Mouse (Mus musculus): ENCODE data around the gene Lrrc4c. TPM values are rescaled to one million over a fixed set of nuclear protein-coding genes. Genes with fewer than 3 reads are reported as not detected.
A peak's percentile ranks its signal among the peaks of the same experiment; 100 is the strongest.

Gene Lrrc4c
- total and polyA plus RNA-seq, 2 experiments from 2014 or later = 0.08 to 0.66 TPM

- no peaks in the 10 kb centered on the region for H3K27me3 ChIP-seq (ENCODE audit: control insufficient read depth, insufficient read depth, low read length)
- no peaks in the 10 kb centered on the region for H3K4me1 ChIP-seq (ENCODE audit: control insufficient read depth, insufficient read depth)
- no peak for DNase-seq (ENCODE audit: low spot score)
- no peak overlapping the region for H3K27ac ChIP-seq (ENCODE audit: low read depth)
- ATAC-seq (ENCODE audit: insufficient read depth, low read depth) = no peak
- no peak for TF ChIP-seq EP300 (IDR thresholded peaks at IDR 0.05; ENCODE audit: low read depth)
- TF ChIP-seq CTCF (IDR thresholded peaks at IDR 0.05; ENCODE audit: low read depth) = no peak
- no peaks in the 10 kb centered on the region for H3K36me3 ChIP-seq (replicated peaks; ENCODE audit: control insufficient read depth, insufficient read depth, low read length)
- H3K9ac ChIP-seq (replicated peaks; ENCODE audit: low read depth, low read length) = no peak overlapping the region
- no peak overlapping the region for H3K4me2 ChIP-seq (ENCODE audit: low read depth, low read length)
- H3K4me3 ChIP-seq (ENCODE audit: low read depth, low read length) = no peak overlapping the region
- 75% methylated on average over 4 of the region's 4 CpGs for WGBS
- H3K9me3 ChIP-seq (replicated peaks; ENCODE audit: control insufficient read depth, low read length) = no peaks in the 10 kb centered on the region
Observed at GRCm38 (mm10) chr2:97178399-97178798, 860.4 kb downstream of the Lrrc4c start.

GRCm38 (mm10) chr2:97196968-97197606 lies 879.1 kb downstream of the Lrrc4c start:
- 76% methylated on average over 4 of the region's 4 CpGs for WGBS
- Histone ChIP-seq H3K4me2 (ENCODE audit: low read depth, low read length) (no peak overlapping the region), H3K4me1 (ENCODE audit: control insufficient read depth, insufficient read depth) (no peaks in the 10 kb centered on the region), H3K4me3 (ENCODE audit: low read depth, low read length) (no peak overlapping the region), H3K27me3 (ENCODE audit: control insufficient read depth, insufficient read depth, low read length) (no peaks in the 10 kb centered on the region), H3K9ac (replicated peaks; ENCODE audit: low read depth, low read length) (no peak overlapping the region), H3K27ac (ENCODE audit: low read depth) (no peak overlapping the region), H3K9me3 (replicated peaks; ENCODE audit: control insufficient read depth, low read length) (no peaks in the 10 kb centered on the region), H3K36me3 (replicated peaks; ENCODE audit: control insufficient read depth, insufficient read depth, low read length) (no peaks in the 10 kb centered on the region)
- DNase-seq (ENCODE audit: low spot score) (no peak), ATAC-seq (ENCODE audit: insufficient read depth, low read depth) (no peak)
- TF ChIP-seq EP300 (IDR thresholded peaks at IDR 0.05; ENCODE audit: low read depth) (no peak), CTCF (IDR thresholded peaks at IDR 0.05; ENCODE audit: low read depth) (no peak)

GRCm38 (mm10) chr2:97232966-97233365 lies 915.0 kb downstream of the Lrrc4c start:
- WGBS = 29% methylated on average over 3 of the region's 3 CpGs
- H3K4me2 ChIP-seq (ENCODE audit: low read depth, low read length) = no peak overlapping the region
- H3K4me3 ChIP-seq (ENCODE audit: low read depth, low read length) = no peak overlapping the region
- 0 out of 2 replicates have a peak, but pooled peaks cover 3% of the 10 kb centered on the region for H3K36me3 ChIP-seq (replicated peaks; ENCODE audit: control insufficient read depth, insufficient read depth, low read length)
- no peaks in the 10 kb centered on the region for H3K27me3 ChIP-seq (ENCODE audit: control insufficient read depth, insufficient read depth, low read length)
- DNase-seq (ENCODE audit: low spot score) (peak; percentile 86), ATAC-seq (ENCODE audit: insufficient read depth, low read depth) (peak; percentile 91)
- TF ChIP-seq CTCF (IDR thresholded peaks at IDR 0.05; ENCODE audit: low read depth) (no peak), EP300 (IDR thresholded peaks at IDR 0.05; ENCODE audit: low read depth) (no peak)
- peaks cover 9% of the 10 kb centered on the region; the same call in 1 of the 2 replicates for H3K9me3 ChIP-seq (replicated peaks; ENCODE audit: control insufficient read depth, low read length)
- peak overlapping the region; percentile 68 for H3K27ac ChIP-seq (ENCODE audit: low read depth)
- H3K9ac ChIP-seq (replicated peaks; ENCODE audit: low read depth, low read length) = no peak overlapping the region
- no peaks in the 10 kb centered on the region for H3K4me1 ChIP-seq (ENCODE audit: control insufficient read depth, insufficient read depth)

- Histone ChIP-seq H3K27ac (ENCODE audit: low read depth) (peak overlapping the region; percentile 47; the same call in 1 of the 2 replicates), H3K4me1 (ENCODE audit: control insufficient read depth, insufficient read depth) (no peaks in the 10 kb centered on the region), H3K9ac (replicated peaks; ENCODE audit: low read depth, low read length) (no peak overlapping the region), H3K27me3 (ENCODE audit: control insufficient read depth, insufficient read depth, low read length) (no peaks in the 10 kb centered on the region), H3K36me3 (replicated peaks; ENCODE audit: control insufficient read depth, insufficient read depth, low read length) (0 out of 2 replicates have a peak, but pooled peaks cover 3% of the 10 kb centered on the region), H3K9me3 (replicated peaks; ENCODE audit: control insufficient read depth, low read length) (peaks cover 9% of the 10 kb centered on the region; the same call in 1 of the 2 replicates), H3K4me2 (ENCODE audit: low read depth, low read length) (no peak overlapping the region), H3K4me3 (ENCODE audit: low read depth, low read length) (no peak overlapping the region)
- ATAC-seq (ENCODE audit: insufficient read depth, low read depth) (peak; percentile 31; the same call in 1 of the 2 replicates), DNase-seq (ENCODE audit: low spot score) (peak; percentile 41)
- TF ChIP-seq EP300 (IDR thresholded peaks at IDR 0.05; ENCODE audit: low read depth) = no peak
- no peak for TF ChIP-seq CTCF (IDR thresholded peaks at IDR 0.05; ENCODE audit: low read depth)
- WGBS = 35% methylated on average over 1 of the region's 1 CpGs
Observed at GRCm38 (mm10) chr2:97234074-97234473, 916.1 kb downstream of the Lrrc4c start.

- H3K9ac ChIP-seq (replicated peaks; ENCODE audit: low read depth, low read length) = no peak overlapping the region
- TF ChIP-seq EP300 (IDR thresholded peaks at IDR 0.05; ENCODE audit: low read depth) (no peak), CTCF (IDR thresholded peaks at IDR 0.05; ENCODE audit: low read depth) (no peak)
- H3K4me2 ChIP-seq (ENCODE audit: low read depth, low read length) = no peak overlapping the region
- H3K4me3 ChIP-seq (ENCODE audit: low read depth, low read length) = no peak overlapping the region
- 0 out of 2 replicates have a peak overlapping the region, but pooled peaks have one; percentile 25 for H3K27ac ChIP-seq (ENCODE audit: low read depth)
- 14% methylated on average over 2 of the region's 2 CpGs for WGBS
- H3K27me3 ChIP-seq (ENCODE audit: control insufficient read depth, insufficient read depth, low read length) = no peaks in the 10 kb centered on the region
- ATAC-seq (ENCODE audit: insufficient read depth, low read depth) (peak; percentile 85), DNase-seq (ENCODE audit: low spot score) (no peak)
- no peaks in the 10 kb centered on the region for H3K4me1 ChIP-seq (ENCODE audit: control insufficient read depth, insufficient read depth)
- no peaks in the 10 kb centered on the region for H3K36me3 ChIP-seq (replicated peaks; ENCODE audit: control insufficient read depth, insufficient read depth, low read length)
- no peaks in the 10 kb centered on the region for H3K9me3 ChIP-seq (replicated peaks; ENCODE audit: control insufficient read depth, low read length)
Observed at GRCm38 (mm10) chr2:97274651-97275050, 956.7 kb downstream of the Lrrc4c start.

GRCm38 (mm10) chr2:97284986-97285385 lies 967.0 kb downstream of the Lrrc4c start:
- ATAC-seq (ENCODE audit: insufficient read depth, low read depth) (no peak), DNase-seq (ENCODE audit: low spot score) (no peak)
- TF ChIP-seq CTCF (IDR thresholded peaks at IDR 0.05; ENCODE audit: low read depth) (no peak), EP300 (IDR thresholded peaks at IDR 0.05; ENCODE audit: low read depth) (no peak)
- no peaks in the 10 kb centered on the region for H3K4me1 ChIP-seq (ENCODE audit: control insufficient read depth, insufficient read depth)
- H3K9me3 ChIP-seq (replicated peaks; ENCODE audit: control insufficient read depth, low read length) = no peaks in the 10 kb centered on the region
- H3K36me3 ChIP-seq (replicated peaks; ENCODE audit: control insufficient read depth, insufficient read depth, low read length) = no peaks in the 10 kb centered on the region
- no peak overlapping the region for H3K4me2 ChIP-seq (ENCODE audit: low read depth, low read length)
- no peak overlapping the region for H3K9ac ChIP-seq (replicated peaks; ENCODE audit: low read depth, low read length)
- H3K27me3 ChIP-seq (ENCODE audit: control insufficient read depth, insufficient read depth, low read length) = no peaks in the 10 kb centered on the region
- no peak overlapping the region for H3K4me3 ChIP-seq (ENCODE audit: low read depth, low read length)
- no peak overlapping the region for H3K27ac ChIP-seq (ENCODE audit: low read depth)
